Mouse (Mus musculus) hindbrain, embryonic 10.5 days (tissue): ENCODE data around the gene Gtf2h5. TPM values are rescaled to one million over a fixed set of nuclear protein-coding genes. Genes with fewer than 3 reads are reported as not detected.

Source experiments
- DNase-seq: peaks from one replicate; pipeline ENCODE4 v3.0.0-alpha.2; 2017; ENCODE audit warnings: low spot score
- H3K27ac ChIP-seq: fragments of 300-500 bp; sonication (generic); 2 replicates; pipeline ENCODE4 v1.5.1; 2016; ENCODE audit warnings: mild to moderate bottlenecking, moderate library complexity
- H3K27me3 ChIP-seq: fragments of 300-500 bp; sonication (generic); 2 replicates; pipeline ENCODE4 v1.6.1; 2016; ENCODE audit warnings: mild to moderate bottlenecking; ENCODE audit not compliant: poor library complexity, insufficient read depth, severe bottlenecking
- H3K36me3 ChIP-seq: fragments of 300-500 bp; sonication (generic); 2 replicates; pipeline ENCODE4 v1.6.1; 2016; ENCODE audit warnings: mild to moderate bottlenecking, moderate library complexity
- H3K4me1 ChIP-seq: fragments of 300-500 bp; sonication (generic); replicated peaks from 2 replicates; pipeline ENCODE4 v1.6.1; 2016; ENCODE audit warnings: mild to moderate bottlenecking
- H3K4me3 ChIP-seq: fragments of 300-500 bp; sonication (generic); 2 replicates; pipeline ENCODE4 v1.5.1; 2016; ENCODE audit warnings: mild to moderate bottlenecking, moderate library complexity
- H3K9me3 ChIP-seq: fragments of 300-500 bp; sonication (generic); 2 replicates; pipeline ENCODE4 v1.6.1; 2016; ENCODE audit warnings: mild to moderate bottlenecking, moderate library complexity
- WGBS: fragments of 180-500 bp; shearing (Covaris S2); methylation state at CpG from one replicate; pipeline ENCODE4 v1.1.7; 2016; 5-methylcytosine and 5-hydroxymethylcytosine counted together
- polyA plus RNA-seq: library from polyadenylated mRNA; unstranded; fragments of >200 nt; fragmentation: Nextera tagmentation; extraction: Ambion mirVana; gene quantifications from 2 replicates; pipeline ENCODE4 v1.2.1, GENCODE M21; 2016

Gtf2h5 gene
- polyA plus RNA-seq, 1 experiment from 2014 or later, result 166 TPM

DNA sequence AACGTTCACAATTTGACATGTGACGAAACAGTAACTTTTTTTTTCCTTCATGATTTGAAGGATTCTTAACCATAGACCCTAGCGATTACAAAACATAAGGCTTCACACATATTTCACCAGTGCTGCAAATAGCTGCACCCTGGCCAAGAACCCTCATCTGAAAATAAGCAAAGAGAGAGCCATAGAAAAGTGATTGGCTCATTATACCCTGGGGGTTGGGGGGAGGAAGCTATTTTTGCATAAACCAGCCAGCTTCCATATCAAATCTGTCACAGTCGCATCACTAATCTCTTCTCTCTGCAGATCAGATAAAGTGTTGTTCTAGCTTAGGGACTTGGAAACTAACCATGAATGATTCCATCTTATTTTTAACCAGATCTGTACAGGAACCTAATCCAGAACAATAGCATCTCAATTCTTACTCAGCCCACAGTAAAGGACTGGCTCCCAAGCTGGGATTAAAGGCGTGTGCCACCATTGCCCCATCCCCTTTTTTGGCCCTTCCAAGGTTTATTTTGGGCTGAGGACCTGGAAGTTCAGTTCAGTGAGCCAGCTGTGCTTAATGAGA, 3.8 kb downstream of the Gtf2h5 start:
- no peak for DNase-seq
- Histone ChIP-seq H3K27ac (no peak overlapping the region), H3K27me3 (no peaks in the 10 kb centered on the region), H3K4me1 (peaks cover 20% of the 10 kb centered on the region), H3K9me3 (no peaks in the 10 kb centered on the region), H3K4me3 (no peak overlapping the region), H3K36me3 (peaks cover 56% of the 10 kb centered on the region)
- 94% methylated on average over 5 of the region's 5 CpGs for WGBS

DNA sequence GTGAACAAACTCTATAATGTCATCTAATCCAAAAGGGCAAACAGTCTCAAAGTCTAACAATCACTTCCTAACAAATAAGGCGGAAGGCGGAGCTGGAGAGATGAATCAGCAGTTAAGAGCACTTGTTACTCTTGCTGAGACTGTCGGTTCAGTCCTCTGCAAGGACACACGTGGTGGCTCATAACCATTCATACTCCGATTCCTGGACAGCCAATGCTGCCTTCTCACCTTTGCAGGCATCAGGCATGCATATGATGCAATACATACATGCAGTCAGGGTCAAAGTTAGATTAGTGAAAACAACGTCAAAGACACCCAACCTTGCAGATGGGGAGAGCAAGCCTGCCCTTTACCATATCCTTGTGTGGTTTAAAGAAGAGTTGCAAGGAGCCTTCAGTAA, 12.0 kb downstream of the Gtf2h5 start:
- Histone ChIP-seq H3K36me3 (peaks cover 23% of the 10 kb centered on the region), H3K27me3 (no peaks in the 10 kb centered on the region), H3K4me1 (no peaks in the 10 kb centered on the region), H3K27ac (no peak overlapping the region), H3K9me3 (no peaks in the 10 kb centered on the region), H3K4me3 (no peak overlapping the region)
- no peak for DNase-seq
- WGBS, result 92% methylated on average over 6 of the region's 6 CpGs

DNA sequence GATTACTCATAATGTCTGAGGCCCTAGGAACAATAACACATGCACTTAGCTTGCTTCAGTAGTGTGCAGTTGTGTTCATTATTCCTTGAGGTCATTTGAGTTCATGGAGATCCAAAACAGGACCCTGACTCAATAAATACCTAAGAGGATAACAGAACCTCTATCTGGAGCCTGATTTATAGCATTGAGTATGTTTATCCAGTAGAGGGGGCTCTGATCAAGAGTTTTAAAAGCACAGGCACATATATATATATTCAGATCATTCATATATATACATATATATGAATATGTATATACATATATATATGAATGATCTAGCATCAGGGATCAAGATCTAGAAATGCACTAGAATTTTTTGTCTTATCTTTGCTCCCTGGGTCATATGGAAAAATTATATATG, 16.0 kb downstream of the Gtf2h5 start:
- H3K4me3 ChIP-seq, result no peak overlapping the region
- no peaks in the 10 kb centered on the region for H3K36me3 ChIP-seq
- H3K9me3 ChIP-seq, result no peaks in the 10 kb centered on the region
- no peak overlapping the region for H3K27ac ChIP-seq
- no peak for DNase-seq
- no peaks in the 10 kb centered on the region for H3K27me3 ChIP-seq
- H3K4me1 ChIP-seq, result no peaks in the 10 kb centered on the region

DNA sequence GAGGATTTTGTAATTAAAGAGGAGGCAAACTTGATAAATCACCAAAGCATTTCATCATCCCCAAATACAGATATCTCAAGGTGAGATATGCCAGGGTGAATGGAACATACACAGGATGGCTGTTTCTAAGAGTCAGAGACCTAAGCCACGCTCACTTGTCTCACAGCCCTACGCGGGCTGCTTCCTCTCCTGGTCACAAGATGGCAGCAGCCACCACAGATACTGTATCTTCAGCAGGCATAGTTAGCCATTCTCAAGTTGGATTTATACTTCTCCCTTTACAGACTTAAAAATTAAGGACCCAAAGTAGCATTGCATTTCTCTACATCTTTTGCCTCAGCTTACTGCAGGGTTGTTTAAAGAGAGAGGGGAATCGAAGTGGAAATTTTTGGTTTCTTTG, 18.3 kb downstream of the Gtf2h5 start:
- Histone ChIP-seq H3K27me3 (no peaks in the 10 kb centered on the region), H3K36me3 (no peaks in the 10 kb centered on the region), H3K4me3 (no peak overlapping the region), H3K4me1 (no peaks in the 10 kb centered on the region), H3K27ac (no peak overlapping the region), H3K9me3 (no peaks in the 10 kb centered on the region)
- 35% methylated on average over 4 of the region's 4 CpGs for WGBS
- DNase-seq, result peak; percentile 53

DNA sequence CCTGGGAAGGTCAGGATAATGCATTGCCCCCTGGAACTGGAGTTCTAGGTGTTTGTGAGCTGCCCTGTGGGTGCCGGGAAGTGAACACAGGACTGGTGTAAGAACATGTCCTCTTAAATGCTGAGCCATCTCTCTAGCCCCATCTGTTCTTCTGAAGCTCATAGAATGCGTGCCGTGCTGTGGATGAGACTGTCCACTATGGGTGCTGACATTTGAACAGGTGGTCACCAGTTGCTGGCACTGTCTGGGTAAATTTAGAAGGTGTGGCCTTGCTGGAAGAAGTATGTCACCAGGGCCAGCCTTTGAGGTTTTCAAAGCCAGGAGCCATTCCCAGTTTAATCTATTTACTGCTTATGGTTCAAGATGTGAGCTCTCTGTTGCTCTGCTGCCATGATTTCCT, 22.7 kb downstream of the Gtf2h5 start:
- no peaks in the 10 kb centered on the region for H3K36me3 ChIP-seq
- no peak overlapping the region for H3K4me3 ChIP-seq
- peaks cover 12% of the 10 kb centered on the region; the same call in 1 of the 2 replicates for H3K27me3 ChIP-seq
- 88% methylated on average over 3 of the region's 3 CpGs for WGBS
- no peaks in the 10 kb centered on the region for H3K9me3 ChIP-seq
- no peaks in the 10 kb centered on the region; the same call in 1 of the 2 replicates for H3K4me1 ChIP-seq
- no peak overlapping the region for H3K27ac ChIP-seq
- no peak for DNase-seq

DNA sequence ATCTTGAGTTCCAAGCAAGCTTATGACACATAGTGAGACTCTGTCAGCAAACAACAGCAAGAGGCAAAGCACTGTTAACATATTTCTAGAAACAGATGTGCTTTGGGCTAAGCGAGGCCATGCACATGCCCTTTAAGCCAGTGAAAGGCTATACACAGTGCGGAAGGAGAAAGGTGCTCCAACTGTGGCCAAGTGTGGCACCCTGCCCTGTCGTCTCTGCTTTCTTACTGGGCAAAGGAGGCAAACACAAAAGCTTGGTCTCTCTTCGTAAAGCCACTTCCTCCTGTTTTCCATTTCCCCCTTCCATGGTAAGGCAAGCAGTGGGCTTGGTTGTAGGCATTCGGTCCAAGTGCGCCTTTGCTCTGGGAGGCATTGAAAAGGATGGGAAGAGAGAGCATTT, 24.0 kb downstream of the Gtf2h5 start:
- Histone ChIP-seq H3K4me3 (no peak overlapping the region), H3K9me3 (no peaks in the 10 kb centered on the region), H3K36me3 (no peaks in the 10 kb centered on the region), H3K27ac (no peak overlapping the region), H3K27me3 (peaks cover 12% of the 10 kb centered on the region; the same call in 1 of the 2 replicates), H3K4me1 (peaks cover 11% of the 10 kb centered on the region)
- DNase-seq, result no peak
- 81% methylated on average over 6 of the region's 6 CpGs for WGBS

DNA sequence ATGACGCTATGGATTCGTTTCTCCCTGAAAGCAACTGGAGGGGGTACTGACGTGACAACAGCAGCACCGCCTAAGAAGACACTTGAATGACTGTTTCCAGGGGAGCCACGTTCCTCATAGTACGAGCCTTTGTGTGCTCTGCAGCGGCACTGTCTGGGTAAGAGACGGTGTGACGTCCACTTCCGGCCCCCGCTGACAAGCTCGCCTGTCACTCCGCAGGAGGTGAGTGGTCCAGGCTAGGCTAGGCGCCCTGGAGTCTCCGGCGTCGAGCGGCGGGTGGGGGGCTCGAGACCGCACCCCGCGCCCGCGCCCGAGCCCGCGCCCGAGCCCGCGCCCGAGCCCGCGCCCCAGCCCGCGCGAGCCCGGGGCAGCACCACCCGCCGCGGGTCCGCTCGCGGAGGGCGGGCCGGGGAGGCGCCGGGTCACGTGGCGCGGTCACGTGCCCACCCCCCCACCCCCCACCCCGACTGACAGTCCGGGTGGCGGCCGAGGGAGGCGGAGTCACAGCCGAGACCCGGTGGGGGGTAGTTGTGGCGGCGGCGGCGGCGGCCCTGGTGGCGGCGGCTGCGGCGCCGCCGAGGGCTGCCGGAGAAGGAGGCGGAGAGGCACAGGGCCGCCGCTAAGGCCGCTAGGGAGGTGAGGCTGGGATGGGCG, 26.9 kb downstream of the Gtf2h5 start, which contains the start of gene Tulp4:
Tulp4 (plus strand) TSS at position 77 of the 654 bp plus-strand sequence.
- Histone ChIP-seq H3K9me3 (no peaks in the 10 kb centered on the region), H3K4me3 (peak within 1 kb of the TSS; percentile 85), H3K4me1 (peaks cover 21% of the 10 kb centered on the region), H3K36me3 (peaks cover 22% of the 10 kb centered on the region), H3K27me3 (peaks cover 12% of the 10 kb centered on the region; the same call in 1 of the 2 replicates), H3K27ac (peak within 1 kb of the TSS; percentile 99)
- under 1% methylated on average over 73 of the region's 76 CpGs for WGBS
- peak; percentile 93 for DNase-seq

DNA sequence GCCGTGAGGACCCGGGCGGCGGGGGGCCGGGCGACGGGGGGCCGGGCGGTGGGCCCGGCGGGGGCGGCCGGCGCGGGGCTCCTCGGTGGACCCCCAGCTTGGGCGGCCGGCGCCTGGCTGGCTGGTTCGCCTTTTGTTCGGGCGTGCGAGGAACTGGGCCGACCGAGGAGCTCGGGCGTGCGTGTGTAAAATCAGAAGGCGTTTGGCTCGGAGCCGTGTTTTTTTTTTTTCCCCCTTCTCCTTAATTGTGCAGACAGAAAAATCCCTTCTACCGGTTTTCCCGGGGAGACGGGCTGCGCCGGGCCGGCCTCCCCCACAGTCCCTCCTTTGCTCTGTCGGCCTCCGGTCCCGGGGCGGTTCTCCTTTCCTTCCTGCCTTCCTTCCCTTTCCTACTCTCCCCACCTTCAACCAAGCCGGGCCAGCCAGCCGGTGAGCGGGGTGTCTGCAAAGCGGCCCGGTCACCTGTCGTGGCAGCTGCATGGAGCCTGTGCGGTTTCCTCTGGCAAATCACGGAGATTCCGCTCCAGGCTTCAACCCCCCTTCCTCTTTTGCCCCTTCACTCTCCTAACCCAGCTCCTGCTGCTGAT, 27.5 kb downstream of the Gtf2h5 start:
- peaks cover 12% of the 10 kb centered on the region; the same call in 1 of the 2 replicates for H3K27me3 ChIP-seq
- H3K4me3 ChIP-seq, result peak overlapping the region; percentile 85
- H3K27ac ChIP-seq, result peak overlapping the region; percentile 99
- H3K9me3 ChIP-seq, result no peaks in the 10 kb centered on the region
- WGBS, result under 1% methylated on average over 50 of the region's 50 CpGs
- H3K4me1 ChIP-seq, result peaks cover 21% of the 10 kb centered on the region
- H3K36me3 ChIP-seq, result peaks cover 29% of the 10 kb centered on the region
- DNase-seq, result peak; percentile 65

DNA sequence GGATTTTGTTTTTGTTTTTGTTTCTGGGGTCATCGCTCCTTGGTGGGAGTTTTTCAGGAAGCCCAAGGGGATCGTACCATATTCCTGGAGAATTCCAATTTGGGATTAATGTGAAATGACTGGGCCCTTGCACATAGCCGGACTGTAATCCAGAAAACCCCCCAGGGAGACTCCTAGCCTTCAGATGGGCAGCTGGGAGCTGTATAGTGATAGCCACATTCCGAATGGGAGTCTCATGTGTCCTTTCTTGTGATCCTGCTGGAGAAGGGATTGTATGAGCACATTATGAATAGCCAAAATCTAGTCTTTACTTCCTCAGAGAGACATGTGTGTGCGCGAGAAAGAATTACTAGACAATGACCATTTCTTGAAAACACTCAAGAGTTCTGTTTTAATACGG, 28.6 kb downstream of the Gtf2h5 start:
- H3K4me1 ChIP-seq, result peaks cover 21% of the 10 kb centered on the region
- H3K4me3 ChIP-seq, result peak overlapping the region; percentile 85
- H3K27me3 ChIP-seq, result peaks cover 12% of the 10 kb centered on the region; the same call in 1 of the 2 replicates
- H3K36me3 ChIP-seq, result peaks cover 35% of the 10 kb centered on the region
- peak overlapping the region; percentile 99; the same call in 1 of the 2 replicates for H3K27ac ChIP-seq
- DNase-seq, result no peak
- H3K9me3 ChIP-seq, result no peaks in the 10 kb centered on the region
- 63% methylated on average over 7 of the region's 7 CpGs for WGBS

DNA sequence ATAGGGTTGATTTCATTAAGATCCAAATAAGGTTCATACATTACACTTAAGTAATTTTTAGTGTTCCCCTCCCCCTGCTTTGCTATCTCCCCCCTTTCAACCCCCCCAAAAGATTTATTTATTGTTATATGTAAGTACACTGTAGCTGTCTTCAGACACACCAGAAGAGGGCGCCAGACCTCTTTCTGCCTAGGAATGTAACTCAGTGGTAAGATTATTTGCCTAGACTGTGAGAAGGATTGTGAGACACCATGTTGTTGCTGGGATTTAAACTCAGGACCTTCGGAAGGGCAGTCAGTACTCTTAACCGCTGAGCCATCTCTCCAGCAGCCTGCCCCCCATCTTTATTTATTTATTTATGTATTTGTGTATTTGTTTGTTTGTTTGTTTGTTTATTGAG, 31.4 kb downstream of the Gtf2h5 start:
- no peaks in the 10 kb centered on the region for H3K9me3 ChIP-seq
- H3K27ac ChIP-seq, result no peak overlapping the region
- no peak overlapping the region for H3K4me3 ChIP-seq
- H3K36me3 ChIP-seq, result peaks cover 62% of the 10 kb centered on the region
- peaks cover 21% of the 10 kb centered on the region for H3K4me1 ChIP-seq
- WGBS, result 85% methylated on average over 3 of the region's 3 CpGs
- no peak for DNase-seq
- H3K27me3 ChIP-seq, result no peaks in the 10 kb centered on the region

DNA sequence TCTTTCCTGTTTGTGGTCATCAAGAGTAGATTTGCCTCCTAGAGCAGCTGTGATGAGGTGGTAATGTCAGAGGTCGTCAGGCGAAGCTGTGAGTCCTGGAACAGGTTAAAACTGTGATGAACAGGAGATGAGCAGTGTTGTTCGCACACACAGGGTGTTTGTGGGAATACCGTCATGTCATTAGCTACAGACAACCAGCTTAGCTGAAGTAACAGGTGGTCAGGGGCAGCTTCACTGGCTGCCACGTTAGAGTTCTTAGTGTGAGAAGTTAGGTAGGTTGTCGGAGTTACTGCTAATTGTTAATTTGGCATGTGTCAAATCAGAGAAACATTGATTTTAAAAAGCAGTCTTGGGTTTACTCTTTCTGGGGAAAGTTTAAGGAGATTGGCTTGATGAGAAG, 34.1 kb downstream of the Gtf2h5 start:
- Histone ChIP-seq H3K4me1 (peaks cover 9% of the 10 kb centered on the region), H3K27me3 (no peaks in the 10 kb centered on the region), H3K27ac (no peak overlapping the region), H3K36me3 (peaks cover 77% of the 10 kb centered on the region), H3K9me3 (no peaks in the 10 kb centered on the region), H3K4me3 (no peak overlapping the region)
- 87% methylated on average over 6 of the region's 6 CpGs for WGBS
- DNase-seq, result no peak

DNA sequence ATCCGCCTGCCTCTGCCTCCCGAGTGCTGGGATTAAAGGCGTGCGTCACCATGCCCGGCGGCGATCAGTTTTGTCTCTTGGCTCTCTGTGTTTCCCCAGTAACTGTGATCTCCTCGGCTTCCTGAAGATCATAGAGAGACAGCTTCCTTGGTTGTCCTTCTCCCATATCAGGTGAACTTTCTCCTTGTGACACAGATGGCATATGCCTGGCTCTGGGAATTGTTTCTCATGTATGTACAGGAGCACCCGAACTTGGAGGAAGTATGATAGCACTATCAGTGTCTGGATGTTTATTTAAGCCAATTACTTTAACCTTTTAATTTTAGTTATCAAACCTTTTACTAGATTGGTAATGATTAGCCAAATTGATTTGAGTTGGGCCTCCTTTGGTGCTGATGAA, 35.5 kb downstream of the Gtf2h5 start:
- no peak for DNase-seq
- Histone ChIP-seq H3K27ac (no peak overlapping the region), H3K4me1 (no peaks in the 10 kb centered on the region), H3K4me3 (no peak overlapping the region), H3K27me3 (no peaks in the 10 kb centered on the region), H3K36me3 (peaks cover 70% of the 10 kb centered on the region), H3K9me3 (no peaks in the 10 kb centered on the region)
- 94% methylated on average over 9 of the region's 9 CpGs for WGBS

DNA sequence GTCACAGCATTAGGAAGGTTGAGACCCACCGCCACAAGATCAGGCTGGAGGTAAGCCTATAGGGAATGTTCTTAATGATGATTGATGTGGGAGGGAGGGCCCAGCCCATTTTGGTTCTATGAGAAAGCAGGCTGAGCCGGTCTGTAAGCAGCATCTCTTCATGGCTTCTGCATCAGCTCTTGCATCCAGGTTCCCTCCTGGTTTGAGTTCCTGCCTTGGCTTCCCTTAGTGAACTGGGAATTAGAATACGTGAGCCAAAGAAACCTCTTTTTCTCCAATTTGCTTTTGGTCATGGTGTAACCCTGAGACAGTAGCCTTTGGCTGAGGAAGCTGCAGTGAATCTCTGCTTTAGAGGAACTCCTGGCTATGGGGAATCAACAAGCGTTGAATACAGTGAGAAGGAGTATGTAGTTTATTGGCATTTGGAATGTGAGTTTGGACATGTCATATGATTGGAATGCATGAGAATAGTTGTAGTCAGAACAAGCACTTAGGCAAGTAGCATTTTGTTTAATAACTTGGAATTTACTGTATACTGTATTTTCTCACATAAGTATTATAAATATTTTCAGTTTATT, 37.7 kb downstream of the Gtf2h5 start:
- Histone ChIP-seq H3K36me3 (peaks cover 67% of the 10 kb centered on the region), H3K27ac (no peak overlapping the region)
- WGBS, result 77% methylated on average over 4 of the region's 4 CpGs

More for the DNA sequence above, 37.7 kb downstream of the Gtf2h5 start:
- H3K27me3 ChIP-seq, result no peaks in the 10 kb centered on the region
- no peaks in the 10 kb centered on the region for H3K4me1 ChIP-seq
- H3K4me3 ChIP-seq, result no peak overlapping the region
- DNase-seq, result no peak
- no peaks in the 10 kb centered on the region for H3K9me3 ChIP-seq
